Mouse (Mus musculus) Muller cell, postnatal 12 days (primary cell): ENCODE data around the gene Cnksr1.

Source experiments
- DNase-seq: peaks from one replicate; pipeline ENCODE4 v3.0.0-alpha.2; 2015; ENCODE audit errors: inconsistent ontology term

The Cnksr1 gene

DNA sequence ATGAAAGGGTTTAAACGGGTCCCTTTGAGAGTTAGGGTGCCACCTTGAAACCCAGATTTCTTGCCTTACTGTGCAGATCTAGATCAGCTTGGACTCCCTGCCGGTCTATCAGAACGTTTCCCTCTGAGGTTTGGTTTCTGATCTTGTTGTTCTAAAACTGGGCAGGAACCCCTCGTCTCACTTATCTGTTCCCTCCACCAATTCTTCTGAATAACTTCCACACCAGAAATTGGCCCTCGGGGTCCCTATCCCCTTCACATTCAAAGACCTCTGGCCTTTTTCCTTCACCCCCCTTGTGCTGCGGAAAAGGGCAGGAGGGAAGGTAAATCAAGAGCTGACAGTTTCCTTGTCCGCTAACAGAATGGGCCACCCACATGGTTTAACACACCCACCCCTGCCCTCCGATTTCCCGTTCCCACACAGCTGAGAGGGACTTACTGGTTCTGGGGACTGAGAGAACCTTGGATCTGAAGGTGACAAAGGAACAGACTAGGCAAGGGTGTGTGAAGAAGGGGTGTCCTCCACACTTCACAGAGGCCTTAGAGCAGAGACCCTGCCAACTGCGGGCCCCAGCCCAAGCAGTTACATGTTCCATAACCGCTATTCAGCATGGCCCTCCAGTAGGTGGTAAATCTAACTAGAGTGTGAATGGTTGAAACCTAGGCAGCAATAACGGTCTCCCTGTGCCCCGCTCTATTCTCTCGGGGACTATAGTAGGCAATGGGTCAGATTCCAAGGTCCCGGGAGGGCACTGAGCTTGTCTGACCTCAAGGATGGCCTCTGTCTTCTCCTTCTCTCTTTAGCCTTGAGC is 14.9 kb upstream of the Cnksr1 start:
- DNase-seq, result no peak

DNA sequence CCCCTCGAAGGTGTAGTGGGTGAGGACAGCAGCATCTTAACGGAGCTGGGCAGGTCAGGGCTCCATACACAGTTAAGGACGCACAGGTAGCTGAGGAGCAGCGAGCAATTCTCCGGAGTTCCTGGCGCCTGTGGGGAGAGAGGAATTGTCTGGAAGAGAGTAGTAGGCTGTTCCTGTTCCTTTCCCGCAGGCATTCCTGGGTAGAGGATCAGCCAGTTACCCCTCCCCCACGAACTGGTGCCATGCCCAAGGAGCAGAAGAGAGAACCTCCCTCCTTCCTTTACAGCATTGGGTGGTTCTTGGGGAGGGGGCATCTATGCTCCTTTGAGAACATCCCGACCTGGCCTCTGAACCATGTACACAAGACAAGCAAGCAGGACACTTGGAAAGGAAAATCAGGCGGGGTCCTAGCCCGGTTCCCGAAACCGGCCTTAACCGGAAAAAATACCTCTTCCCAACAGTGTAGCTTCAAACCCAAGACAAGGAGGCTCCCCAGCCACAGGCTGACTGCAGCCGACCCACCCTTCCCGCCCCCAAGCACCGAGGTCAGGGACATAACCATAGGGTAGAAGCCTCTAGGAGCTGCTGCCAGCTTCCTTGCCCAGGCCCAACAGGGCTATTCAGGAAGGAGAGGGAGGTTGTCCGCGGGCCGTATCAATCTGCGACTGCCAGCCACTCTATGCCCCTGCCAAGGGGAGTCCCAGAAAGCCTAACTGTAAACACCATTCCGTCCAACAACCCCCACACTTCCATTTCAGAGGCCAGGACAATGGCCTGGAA is 14.1 kb upstream of the Cnksr1 start:
- DNase-seq, result no peak

GRCm38 (mm10) chr4:134251241-134252130 is 13.3 kb upstream of the Cnksr1 start:
- DNase-seq, result peak; percentile 59

- no peak for DNase-seq
Observed at GRCm38 (mm10) chr4:134250930-134251240, 12.7 kb upstream of the Cnksr1 start.

GRCm38 (mm10) chr4:134250116-134250929 is 12.1 kb upstream of the Cnksr1 start:
- no peak for DNase-seq

GRCm38 (mm10) chr4:134249651-134250050 is 11.5 kb upstream of the Cnksr1 start:
- DNase-seq, result peak; percentile 62

GRCm38 (mm10) chr4:134246719-134247258 is 8.6 kb upstream of the Cnksr1 start, which contains the start of gene Gm30191:
Gm30191 (plus strand) TSS chr4:134246935.
- no peak for DNase-seq

GRCm38 (mm10) chr4:134246256-134246655 is 8.1 kb upstream of the Cnksr1 start:
- DNase-seq, result no peak

GRCm38 (mm10) chr4:134245148-134245843 is 7.1 kb upstream of the Cnksr1 start, which contains the start of gene Zfp593:
Zfp593 (minus strand) TSS chr4:134245592.
- DNase-seq, result peak; percentile 97

- DNase-seq, result peak; percentile 83
Observed at GRCm38 (mm10) chr4:134243516-134244250, 5.5 kb upstream of the Cnksr1 start, which contains the start of gene E130218I03Rik. E130218I03Rik (plus strand) TSS chr4:134243662.

GRCm38 (mm10) chr4:134238686-134239085 is 487 bp upstream of the Cnksr1 start:
- peak; percentile 63 for DNase-seq

- no peak for DNase-seq
Observed at GRCm38 (mm10) chr4:134237582-134238278, 469 bp downstream of the Cnksr1 start.

GRCm38 (mm10) chr4:134234876-134235275 is 3.3 kb downstream of the Cnksr1 start:
- DNase-seq, result no peak

GRCm38 (mm10) chr4:134230431-134230830 is 7.8 kb downstream of the Cnksr1 start:
- no peak for DNase-seq

DNA sequence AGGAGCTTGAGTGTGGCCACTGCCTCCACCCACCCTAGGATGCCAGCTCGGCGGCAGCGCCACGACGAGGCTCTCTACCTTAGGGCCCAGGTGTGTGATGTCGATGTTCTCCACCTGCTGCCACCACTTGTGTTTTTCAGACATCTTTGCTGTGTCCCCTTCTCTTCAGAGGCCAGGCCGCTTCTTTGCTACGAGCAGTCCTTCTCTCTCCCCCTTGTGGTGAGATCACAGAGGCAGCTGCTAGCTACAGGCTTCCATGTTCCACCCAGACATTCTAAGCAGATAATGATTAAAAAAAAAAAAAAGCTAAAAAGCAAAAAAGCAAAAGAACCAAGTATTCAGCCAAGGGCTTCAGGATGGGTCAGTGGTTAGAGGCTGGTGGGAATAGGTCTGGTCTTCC is 11.0 kb downstream of the Cnksr1 start, which contains the start of gene Catsper4:
Gene Catsper4 (minus strand): TSS at position 190 of the 400 bp plus-strand sequence.
- DNase-seq, result no peak

DNA sequence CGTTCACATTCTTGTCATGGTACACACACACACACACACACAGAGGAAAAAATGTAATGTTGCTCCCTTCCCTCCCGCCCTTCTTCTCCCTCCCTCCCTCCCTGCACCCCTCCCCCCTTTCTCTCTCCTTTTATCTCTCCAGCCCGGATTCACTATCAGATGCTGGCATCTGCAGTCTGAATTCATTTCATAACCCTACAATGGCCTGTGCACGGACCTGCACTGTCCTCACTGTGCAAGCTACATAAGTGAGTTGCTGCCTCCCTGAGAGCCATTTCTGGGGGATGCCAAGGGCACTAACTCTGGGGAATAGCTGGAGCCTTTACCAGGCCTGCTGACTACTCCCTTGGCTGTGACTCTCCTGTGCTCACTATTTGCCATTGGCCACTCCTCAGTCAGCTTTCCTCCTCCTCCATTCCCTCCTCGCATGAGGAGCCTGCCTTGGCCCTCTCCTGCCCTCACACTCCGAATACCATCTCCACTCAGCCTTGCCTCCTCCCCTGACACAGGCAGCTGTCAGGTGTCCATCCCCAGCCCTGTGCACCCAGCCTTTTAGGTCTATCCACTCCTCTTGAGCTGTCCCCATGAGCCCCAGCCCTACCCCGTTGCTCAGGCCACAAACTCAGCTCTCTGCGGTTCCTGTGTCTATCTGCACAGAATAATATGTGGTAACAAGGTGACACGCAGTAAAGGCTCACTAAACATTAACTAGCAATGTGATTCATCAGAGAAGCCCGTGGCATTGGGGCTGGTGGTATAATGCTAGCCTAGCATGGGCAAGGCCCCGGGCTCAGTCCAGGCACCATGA is 15.2 kb downstream of the Cnksr1 start:
- DNase-seq, result no peak

DNA sequence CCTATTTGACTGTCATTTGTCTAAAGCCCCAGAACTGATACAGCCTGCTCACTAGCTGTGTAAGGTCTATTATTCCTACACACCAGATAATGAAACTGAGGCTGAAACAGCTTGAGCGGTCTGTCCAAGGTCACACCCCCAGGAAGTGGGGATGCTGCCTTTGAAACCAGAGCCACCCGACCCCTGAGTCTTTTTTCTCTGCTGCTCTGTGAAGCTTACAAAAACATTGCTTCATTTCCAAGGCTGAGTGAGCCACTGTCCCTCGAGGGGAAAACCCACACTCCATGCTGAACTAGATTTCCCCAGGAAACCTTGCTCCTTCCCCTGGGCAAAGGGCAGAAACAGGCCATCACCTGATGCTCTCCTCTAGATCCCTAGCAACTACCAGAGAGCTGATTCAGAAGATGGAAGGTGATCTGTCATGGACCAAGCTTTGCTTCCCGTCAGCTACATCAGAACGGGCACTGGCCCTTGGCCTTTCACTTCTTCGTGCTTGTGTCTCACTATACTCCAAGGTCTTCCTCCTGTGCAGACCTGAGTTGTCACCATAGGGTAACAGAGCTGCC is 31.6 kb downstream of the Cnksr1 start:
- no peak for DNase-seq
